Mouse (Mus musculus) MEL (cell line): ENCODE results near the gene Gm43738. TPM values are rescaled to one million over a fixed set of nuclear protein-coding genes. Genes with fewer than 3 reads are reported as not detected.

ENCODE experiments used
- DNase-seq: peaks from one replicate; pipeline ENCODE4 v3.0.0; 2011; ENCODE audit warnings: low read depth, low spot score
- H3K27ac ChIP-seq: 2 replicates; pipeline ENCODE4 v1.5.1; 2012; ENCODE audit warnings: low read depth, mild to moderate bottlenecking, control low read depth, low read length, moderate library complexity; ENCODE audit not compliant: control insufficient read depth
- H3K27me3 ChIP-seq, 2 experiments: fragments of 150-350 bp in 1 of 2; sonication (generic) in 1 of 2; 2 replicates each; pipeline ENCODE4 v1.6.1; 2012; ENCODE audit warnings: low read length in 2 of 2, mild to moderate bottlenecking in 2 of 2, improper control_type of control experiment in 1 of 2, moderate library complexity in 1 of 2; ENCODE audit not compliant: insufficient read depth in 2 of 2, control insufficient read depth in 1 of 2
- H3K36me3 ChIP-seq, 2 experiments: 2 replicates each; pipeline ENCODE4 v1.6.1; 2012 to 2014; ENCODE audit warnings: low read length in 2 of 2, improper control_type of control experiment in 1 of 2, inconsistent platforms in 1 of 2, mild to moderate bottlenecking in 1 of 2; ENCODE audit not compliant: insufficient read depth in 2 of 2, control insufficient read depth in 1 of 2
- H3K4me1 ChIP-seq, 2 experiments: fragments of 150-350 bp in 1 of 2; sonication (generic) in 1 of 2; 2 replicates each; pipeline ENCODE4 v1.6.1; 2012; ENCODE audit warnings: low read length in 2 of 2, improper control_type of control experiment in 1 of 2, mild to moderate bottlenecking in 1 of 2; ENCODE audit not compliant: insufficient read depth in 2 of 2, control insufficient read depth in 1 of 2
- H3K4me3 ChIP-seq, 2 experiments: fragments of 150-350 bp in 1 of 2; sonication (generic) in 1 of 2; 2 replicates each; pipeline ENCODE4 v1.5.1; 2012; ENCODE audit warnings: low read depth in 2 of 2, low read length in 2 of 2, mild to moderate bottlenecking in 2 of 2, moderate library complexity in 2 of 2, control low read depth in 1 of 2, improper control_type of control experiment in 1 of 2; ENCODE audit not compliant: control insufficient read depth in 1 of 2, insufficient read depth in 1 of 2
- H3K79me2 ChIP-seq: 2 replicates; pipeline ENCODE4 v1.6.1; 2012; ENCODE audit warnings: mild to moderate bottlenecking, low read length, moderate library complexity; ENCODE audit not compliant: control insufficient read depth, poor library complexity, insufficient read depth
- H3K9ac ChIP-seq: 2 replicates; pipeline ENCODE4 v1.6.1; 2012; ENCODE audit warnings: low read depth, mild to moderate bottlenecking, control low read depth, low read length, moderate library complexity; ENCODE audit not compliant: control insufficient read depth, poor library complexity, severe bottlenecking
- H3K9me3 ChIP-seq: fragments of 150-350 bp; sonication (generic); replicated peaks from 2 replicates; pipeline ENCODE4 v1.6.1; 2012; ENCODE audit warnings: mild to moderate bottlenecking, low read length, improper control_type of control experiment, moderate library complexity; ENCODE audit not compliant: insufficient read depth
- BHLHE40 ChIP-seq: IDR thresholded peaks from 2 replicates; pipeline ENCODE4 v1.6.1; 2012; ENCODE audit warnings: low read depth, mild to moderate bottlenecking, inconsistent platforms, low read length, improper control_type of control experiment, borderline replicate concordance
- CTCF ChIP-seq, 3 experiments: IDR thresholded peaks in 2 of 3; conservative IDR thresholded peaks in 1 of 3; 2 replicates each; pipeline ENCODE4 v1.5.1; 2011 to 2012; ENCODE audit warnings: low read length in 3 of 3, low read depth in 2 of 3, mild to moderate bottlenecking in 2 of 3, improper control_type of control experiment in 1 of 3, inconsistent platforms in 1 of 3, mixed read lengths in 1 of 3, moderate library complexity in 1 of 3; ENCODE audit not compliant: control insufficient read depth in 1 of 3, insufficient read depth in 1 of 3, poor library complexity in 1 of 3, severe bottlenecking in 1 of 3
- ELF1 ChIP-seq: IDR thresholded peaks from 2 replicates; pipeline ENCODE4 v1.6.1; 2014; ENCODE audit warnings: low read depth, mild to moderate bottlenecking, inconsistent platforms, low read length, improper control_type of control experiment, moderate library complexity
- GABPA ChIP-seq: IDR thresholded peaks from 2 replicates; pipeline ENCODE4 v1.6.1; 2012; ENCODE audit warnings: low read depth, mild to moderate bottlenecking, inconsistent platforms, low read length, improper control_type of control experiment, moderate library complexity
- GATA1 ChIP-seq: IDR thresholded peaks from 2 replicates; pipeline ENCODE4 v1.6.1; 2011; ENCODE audit warnings: low read depth, low read length, improper control_type of control experiment
- MAFK ChIP-seq: IDR thresholded peaks from 2 replicates; pipeline ENCODE4 v1.6.1; 2011; ENCODE audit warnings: low read depth, mild to moderate bottlenecking, low read length, improper control_type of control experiment, borderline replicate concordance
- MEF2A ChIP-seq: IDR thresholded peaks from 2 replicates; pipeline ENCODE4 v1.6.1; 2014; ENCODE audit warnings: low read depth, mild to moderate bottlenecking, inconsistent platforms, low read length, improper control_type of control experiment; ENCODE audit not compliant: poor library complexity, insufficient replicate concordance, severe bottlenecking; ENCODE audit errors: extremely low read depth
- MYB ChIP-seq: IDR thresholded peaks from 2 replicates; pipeline ENCODE4 v1.6.1; 2011; ENCODE audit warnings: mild to moderate bottlenecking, low read depth, low read length, improper control_type of control experiment
- MYC ChIP-seq: IDR thresholded peaks from 2 replicates; pipeline ENCODE4 v1.6.1; 2011; ENCODE audit warnings: low read depth, mild to moderate bottlenecking, low read length, improper control_type of control experiment, moderate library complexity
- POLR2A ChIP-seq, 2 experiments: IDR thresholded peaks; 2 replicates each; pipeline ENCODE4 v1.6.1; 2011 to 2012; ENCODE audit warnings: low read length in 2 of 2, mild to moderate bottlenecking in 2 of 2, control low read depth in 1 of 2, improper control_type of control experiment in 1 of 2, low read depth in 1 of 2, moderate library complexity in 1 of 2; ENCODE audit not compliant: control insufficient read depth in 1 of 2, insufficient read depth in 1 of 2, poor library complexity in 1 of 2
- RAD21 ChIP-seq: IDR thresholded peaks from 2 replicates; pipeline ENCODE4 v1.6.1; 2011; ENCODE audit warnings: mild to moderate bottlenecking, low read depth, low read length, improper control_type of control experiment
- SIN3A ChIP-seq: IDR thresholded peaks from 2 replicates; pipeline ENCODE4 v1.6.1; 2012; ENCODE audit warnings: low read length, improper control_type of control experiment, inconsistent platforms
- SMC3 ChIP-seq: IDR thresholded peaks from 2 replicates; pipeline ENCODE4 v1.6.1; 2011; ENCODE audit warnings: low read depth, low read length, improper control_type of control experiment
- TCF12 ChIP-seq: IDR thresholded peaks from 2 replicates; pipeline ENCODE4 v1.6.1; 2014; ENCODE audit warnings: low read depth, mild to moderate bottlenecking, inconsistent platforms, low read length, improper control_type of control experiment, moderate library complexity
- UBTF ChIP-seq: IDR thresholded peaks from 2 replicates; pipeline ENCODE4 v1.6.1; 2012; ENCODE audit warnings: low read depth, mild to moderate bottlenecking, inconsistent platforms, low read length, improper control_type of control experiment, moderate library complexity, borderline replicate concordance; ENCODE audit not compliant: insufficient read depth
- USF1 ChIP-seq: IDR thresholded peaks from 2 replicates; pipeline ENCODE4 v1.6.1; 2014; ENCODE audit warnings: low read depth, mild to moderate bottlenecking, inconsistent platforms, low read length, improper control_type of control experiment, moderate library complexity
- ZMIZ1 ChIP-seq: IDR thresholded peaks from 2 replicates; pipeline ENCODE4 v1.6.1; 2012; ENCODE audit warnings: low read depth, mild to moderate bottlenecking, inconsistent platforms, low read length, improper control_type of control experiment, moderate library complexity
- polyA plus RNA-seq, 2 experiments: library from polyadenylated mRNA; stranded (reverse) in 1 of 2; unstranded in 1 of 2; fragments of >175 nt in 1 of 2; fragments of >200 nt in 1 of 2; gene quantifications; 2 replicates each; pipeline versions ENCODE4 v1.2.1 to v1.2.4; 2012; ENCODE audit warnings: low replicate concordance in 2 of 2, low read depth in 1 of 2; ENCODE audit not compliant: insufficient read length in 2 of 2, insufficient read depth in 1 of 2, missing spikeins in 1 of 2
- total RNA-seq: library from RNA; depleted of rRNA; stranded (reverse); fragments of 300-350 nt; gene quantifications from 2 replicates; pipeline ENCODE4 v1.2.3, GENCODE M21; 2012

The Gm43738 gene
- total and polyA plus RNA-seq, 3 experiments, result not detected

GRCm38 (mm10) chr3:89087338-89088110 lies 13.4 kb downstream of the Gm43738 start (continued):
- no peak for TF ChIP-seq ZMIZ1
- peak; percentile 89 for TF ChIP-seq BHLHE40
- TF ChIP-seq UBTF, result no peak
- TF ChIP-seq USF1, result peak; percentile 66
- TF ChIP-seq MYC, result peak; percentile 100
- peak; percentile 48 to 73; a peak in 2 of 4 replicates for TF ChIP-seq POLR2A (IDR thresholded peaks at IDR 0.05; ENCODE audit: control insufficient read depth in 1 of 2, insufficient read depth in 1 of 2, low read depth in 1 of 2, low read length in 2 of 2, poor library complexity in 1 of 2)
- TF ChIP-seq CTCF (IDR thresholded peaks at IDR 0.05 in 2 of 3, conservative IDR thresholded peaks at IDR 0.05 in 1 of 3; ENCODE audit: control insufficient read depth in 1 of 3, insufficient read depth in 1 of 3, low read depth in 2 of 3, low read length in 3 of 3, poor library complexity in 1 of 3, severe bottlenecking in 1 of 3), result peak; percentile 74 to 98 (median 92)
- no peak for TF ChIP-seq MAFK
- no peak for TF ChIP-seq MEF2A
- TF ChIP-seq MYB, result no peak
- TF ChIP-seq ELF1, result peak; percentile 84
- TF ChIP-seq TCF12, result peak; percentile 45; the same call in 1 of the 2 replicates
- TF ChIP-seq GATA1, result peak; percentile 25; the same call in 1 of the 2 replicates
- TF ChIP-seq SMC3, result peak; percentile 88
- TF ChIP-seq SIN3A, result peak; percentile 99
- TF ChIP-seq RAD21, result peak; percentile 69

- no peak for TF ChIP-seq TCF12
- TF ChIP-seq GABPA, result no peak
- DNase-seq, result no peak
- H3K27me3 ChIP-seq, result no peaks in the 10 kb centered on the region
- no peak overlapping the region for H3K9ac ChIP-seq
- no peak overlapping the region for H3K27ac ChIP-seq
- peaks cover 2% of the 10 kb centered on the region for H3K79me2 ChIP-seq
- H3K4me1 ChIP-seq, result peaks cover 3 to 22% of the 10 kb centered on the region in 2 experiments; a peak in 3 of 4 replicates
- no peak overlapping the region for H3K4me3 ChIP-seq
- no peaks in the 10 kb centered on the region for H3K9me3 ChIP-seq
- H3K36me3 ChIP-seq, result peaks cover 0 to 11% of the 10 kb centered on the region in 2 experiments; a peak in 2 of 4 replicates
Measured at GRCm38 (mm10) chr3:89084654-89085190, 16.2 kb downstream of the Gm43738 start.
